Mouse (Mus musculus) cerebellum, adult 2 months (tissue): ENCODE measurements around the gene 4430402I18Rik.

Experiments
- CTCF ChIP-seq: fragments of 200-500 bp; IDR thresholded peaks from 2 replicates; pipeline ENCODE4 v1.5.1; 2011; ENCODE audit warnings: low read depth, mild to moderate bottlenecking, control low read depth, low read length, moderate library complexity, borderline replicate concordance; ENCODE audit not compliant: insufficient read depth
- POLR2A ChIP-seq: fragments of 200-500 bp; IDR thresholded peaks from 2 replicates; pipeline ENCODE4 v1.6.1; 2011; ENCODE audit warnings: low read length, control low read depth, borderline replicate concordance; ENCODE audit not compliant: insufficient read depth

DNA sequence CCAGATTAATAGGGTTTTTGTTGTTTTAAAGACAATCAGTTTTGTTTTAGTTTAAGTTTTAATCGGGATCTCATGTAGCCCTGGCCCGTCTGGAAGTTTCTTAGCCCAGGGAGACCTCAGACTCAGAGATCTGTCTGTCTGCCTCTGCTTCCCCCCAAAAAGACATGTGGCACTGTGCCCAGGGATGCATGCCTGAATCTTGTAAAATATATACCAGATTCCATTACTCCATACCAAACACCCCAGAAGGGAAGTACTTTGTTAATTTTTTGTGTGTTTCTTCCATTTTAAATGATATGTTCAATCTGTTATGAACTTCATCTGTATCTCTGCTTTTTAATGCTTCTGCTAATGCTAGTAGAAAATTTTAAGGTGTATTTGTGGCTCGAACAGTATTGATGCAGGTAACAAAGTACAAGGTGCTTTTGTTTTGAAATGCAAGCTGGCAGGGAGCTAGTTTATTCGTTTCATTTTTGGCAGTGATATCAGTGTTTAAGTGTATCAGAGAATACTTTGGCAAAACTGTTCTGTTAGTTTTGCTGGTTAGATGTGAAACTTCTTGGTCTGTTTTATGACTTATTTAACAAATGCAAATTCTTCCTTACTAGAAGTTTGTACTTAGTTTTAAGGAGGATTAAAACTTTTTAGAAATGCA is 30.5 kb upstream of the 4430402I18Rik start:
- TF ChIP-seq POLR2A, result no peak
- TF ChIP-seq CTCF, result no peak
